Mouse (Mus musculus) cerebellum, postnatal 25 days (tissue): ENCODE results near the gene Prss50.

Experiments used
- DNase-seq, 2 experiments: peaks; one replicate each; pipeline ENCODE4 v3.0.0; 2021; ENCODE audit warnings: mixed read lengths in 2 of 2

The Prss50 gene

DNA sequence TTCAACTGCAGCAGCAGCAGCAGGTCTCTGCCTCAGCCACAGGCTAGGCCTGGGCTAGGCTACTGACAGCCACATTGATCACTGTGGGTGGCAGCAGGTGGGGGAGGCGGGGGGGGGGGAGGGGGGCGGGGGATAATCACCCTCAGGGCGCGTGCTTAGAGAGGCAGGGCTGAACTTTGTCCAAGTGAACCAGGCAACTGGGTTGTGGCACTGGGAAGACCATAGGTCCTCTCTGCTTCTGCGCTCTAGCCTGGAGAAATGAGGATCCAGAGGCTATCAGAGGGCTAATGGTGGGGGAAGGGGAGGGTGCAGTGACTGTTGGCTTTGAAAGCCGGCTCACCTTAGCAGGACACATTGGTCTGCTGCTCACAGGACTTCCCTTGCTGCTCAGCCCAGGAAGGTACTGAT, 17.5 kb downstream of the Prss50 start:
- DNase-seq = no peak

DNA sequence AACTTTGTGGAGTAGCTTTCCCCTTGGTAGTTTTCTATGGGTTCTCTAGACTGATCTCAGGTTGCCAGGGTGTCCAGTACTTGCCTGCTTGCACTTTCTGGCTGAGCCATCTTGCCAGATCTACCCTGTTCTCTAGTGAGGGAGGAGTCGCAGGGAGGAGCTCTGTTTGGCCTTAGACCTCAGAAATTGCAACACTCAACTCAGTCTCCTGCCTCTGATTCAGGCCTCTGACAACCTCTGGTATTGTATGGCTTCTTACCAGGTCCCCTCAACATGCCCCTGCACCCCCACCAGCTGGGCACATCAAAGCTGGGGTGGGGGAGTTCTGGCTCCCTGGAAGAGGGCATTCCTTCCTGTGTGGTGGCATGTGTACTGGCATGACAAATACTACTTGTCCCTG, 19.6 kb downstream of the Prss50 start:
- no peak for DNase-seq

GRCm38 (mm10) chr9:110877888-110878287, 20.1 kb downstream of the Prss50 start:
- peak in 1 of 2 experiments; percentile 38 for DNase-seq

DNA sequence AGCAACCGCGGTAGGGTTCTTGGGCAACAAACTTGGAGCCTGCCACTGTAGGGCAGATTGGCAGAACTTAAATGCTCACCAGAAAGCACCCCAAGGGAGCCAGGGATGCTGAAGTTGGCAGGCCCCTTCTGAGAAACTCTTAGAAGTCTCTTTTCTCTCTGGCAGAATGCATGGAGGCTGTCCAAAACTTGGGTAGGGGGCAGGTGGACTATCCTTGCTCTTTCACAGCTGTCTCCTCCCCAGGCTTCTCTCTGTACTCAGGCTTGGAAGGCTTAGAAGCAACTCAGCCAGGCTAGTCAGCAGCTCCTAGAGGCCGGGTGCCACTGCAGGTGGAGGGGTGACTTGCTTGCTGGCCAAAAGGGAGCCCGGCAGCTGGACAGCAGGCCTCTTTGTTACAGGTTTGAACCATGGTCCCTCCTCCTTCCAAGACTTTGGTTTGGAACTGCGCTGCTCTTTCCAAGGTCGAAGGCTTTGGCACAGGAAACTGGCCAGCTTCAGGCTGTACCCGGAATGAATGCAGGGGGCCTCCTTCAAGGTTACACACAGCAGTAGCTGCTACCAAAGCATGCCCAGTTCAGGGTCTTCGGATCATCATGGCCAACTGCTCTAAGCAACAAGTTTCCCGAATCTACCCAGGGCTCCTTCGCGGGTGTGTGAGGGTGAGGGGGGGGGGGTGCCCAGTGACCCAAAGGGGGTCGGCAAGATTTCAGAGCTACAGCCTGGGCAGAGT, 21.6 kb downstream of the Prss50 start, which contains the start of gene Als2cl:
Gene Als2cl (plus strand): TSS at position 680 of the 730 bp plus-strand sequence.
- no peak for DNase-seq

DNA sequence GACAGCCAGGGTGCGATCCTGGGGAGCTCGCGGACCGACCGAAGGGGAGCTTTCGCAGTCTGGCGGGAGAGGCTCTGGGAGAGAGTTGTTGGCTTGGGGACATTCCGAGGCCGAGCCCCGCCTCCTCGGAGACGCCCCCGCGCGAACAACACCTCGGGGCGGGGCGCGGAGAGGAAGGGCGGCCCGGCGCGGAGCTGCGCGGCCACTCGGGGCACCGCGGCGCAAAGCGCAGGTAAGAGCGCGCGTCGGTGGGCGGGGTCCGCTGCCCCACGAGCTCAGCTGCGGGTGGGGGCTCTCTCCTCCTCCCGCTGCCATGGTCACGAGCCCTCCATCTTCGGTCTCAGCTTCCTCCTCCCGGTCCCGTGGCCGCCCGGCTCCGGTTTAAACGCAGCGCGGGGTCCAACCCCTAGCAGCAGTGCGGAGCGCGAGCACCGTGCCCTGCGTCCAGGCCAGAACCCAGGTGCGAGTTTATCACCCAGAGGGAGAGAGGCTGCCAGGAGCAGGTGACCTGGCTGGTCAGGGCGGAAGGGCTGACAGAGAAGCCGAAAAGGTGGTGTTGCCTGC, 22.3 kb downstream of the Prss50 start, which contains the start of gene Tmie:
Gene Tmie (minus strand): TSS at position 116 of the 564 bp plus-strand sequence.
- DNase-seq = peak; percentile 25 to 50

DNA sequence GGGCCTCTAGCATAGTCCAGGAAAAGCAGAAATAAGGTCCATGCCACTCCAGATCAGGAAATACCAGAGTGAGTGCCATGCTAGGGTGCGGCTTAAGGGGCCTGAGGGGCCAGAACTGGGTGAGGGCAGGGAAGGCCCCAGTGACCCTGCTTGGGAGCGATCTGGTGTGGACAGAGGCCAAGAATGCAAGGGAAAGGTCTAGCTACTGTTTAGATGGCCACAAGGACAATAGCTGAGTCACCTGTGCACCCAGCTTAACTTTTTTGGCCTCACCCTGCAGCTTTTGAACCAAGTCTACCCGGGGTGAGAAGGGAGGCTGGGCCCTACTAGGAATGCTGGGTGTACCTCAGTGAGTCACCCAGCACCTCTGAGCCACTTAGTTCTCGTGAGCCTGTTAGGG, 23.0 kb downstream of the Prss50 start:
- DNase-seq = no peak

- DNase-seq = no peak
Observed at GRCm38 (mm10) chr9:110881953-110882352, 24.2 kb downstream of the Prss50 start.

DNA sequence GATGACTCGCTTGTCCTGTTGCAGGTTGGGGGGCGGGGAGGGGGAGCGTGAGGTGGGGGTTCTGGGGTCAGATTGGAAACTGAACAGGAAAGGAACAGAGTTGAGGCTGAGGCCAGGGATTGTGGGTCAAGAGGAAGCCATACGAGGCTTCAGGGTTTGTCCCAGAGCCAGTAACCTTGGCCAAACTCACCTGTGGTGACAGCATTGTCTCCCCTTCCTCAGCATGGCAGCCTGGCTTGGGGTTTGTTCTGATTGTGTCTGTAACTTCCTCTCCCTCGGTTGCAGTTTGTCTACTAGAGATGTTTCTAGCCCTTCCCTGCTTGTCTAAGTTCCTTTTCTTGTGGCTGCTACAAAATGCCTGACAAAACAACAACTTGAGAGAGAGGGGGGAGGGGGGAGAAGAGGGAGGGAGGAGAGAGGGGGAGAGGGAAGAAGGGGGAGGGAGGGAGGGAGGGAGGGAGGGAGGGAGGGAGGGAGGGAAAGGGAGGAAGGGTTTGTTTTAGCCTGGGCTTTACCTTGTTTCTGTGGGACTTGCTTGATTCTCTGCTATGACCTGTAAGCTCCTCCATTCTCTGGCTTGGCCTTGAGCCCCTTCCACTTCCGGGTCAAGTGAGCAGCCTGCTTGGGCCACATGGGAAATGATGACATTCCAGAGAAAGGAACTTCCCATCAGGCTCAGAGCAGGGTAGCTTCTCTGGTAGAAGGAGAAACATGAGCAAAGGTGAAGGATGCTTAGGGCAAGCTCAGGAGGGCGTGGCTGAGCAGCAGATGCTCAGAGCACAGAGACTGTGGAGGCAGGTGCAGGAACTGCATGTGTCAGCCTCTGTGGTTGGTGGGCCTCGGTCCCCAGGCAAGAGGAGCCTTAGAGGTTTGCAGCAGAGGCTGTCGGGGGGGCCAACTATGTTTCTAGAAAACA, 29.9 kb downstream of the Prss50 start:
- DNase-seq = no peak

GRCm38 (mm10) chr9:110888935-110889334, 31.2 kb downstream of the Prss50 start:
- no peak for DNase-seq

DNA sequence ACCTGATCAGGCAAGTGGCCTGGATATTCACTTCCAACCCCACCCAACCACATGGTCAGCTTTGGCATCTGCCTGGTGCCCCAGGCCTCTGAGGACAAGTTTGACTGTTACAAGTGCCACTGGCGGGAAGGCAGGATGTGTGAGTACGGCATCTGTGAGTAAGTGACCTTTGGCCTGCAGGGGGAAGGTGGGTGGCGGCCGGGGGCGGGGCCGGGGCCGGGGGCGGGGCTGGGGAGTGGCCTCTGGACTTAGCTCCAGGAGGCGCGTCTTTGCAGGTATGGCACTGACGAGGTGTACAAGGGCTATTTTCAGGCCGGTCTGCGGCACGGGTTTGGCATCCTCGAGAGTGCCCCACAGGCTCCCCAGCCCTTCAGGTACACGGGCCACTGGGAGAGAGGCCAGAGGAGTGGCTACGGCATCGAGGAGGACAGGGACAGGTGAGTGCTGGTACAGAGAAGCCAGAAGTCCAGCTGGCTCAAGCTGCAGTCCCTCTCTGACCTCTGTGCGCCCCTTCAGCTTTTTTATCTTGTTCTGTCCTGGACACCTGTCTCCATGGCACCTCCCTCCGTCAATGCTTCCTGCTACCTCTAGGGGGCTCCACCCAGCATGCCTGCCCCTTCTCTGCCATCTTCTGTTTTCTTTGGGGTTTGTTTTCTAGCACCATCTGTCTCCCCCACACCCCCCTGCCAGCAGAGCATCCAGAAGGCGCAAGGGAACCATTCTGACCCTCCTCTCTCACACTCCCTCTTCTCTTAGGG, 32.4 kb downstream of the Prss50 start:
- no peak for DNase-seq

DNA sequence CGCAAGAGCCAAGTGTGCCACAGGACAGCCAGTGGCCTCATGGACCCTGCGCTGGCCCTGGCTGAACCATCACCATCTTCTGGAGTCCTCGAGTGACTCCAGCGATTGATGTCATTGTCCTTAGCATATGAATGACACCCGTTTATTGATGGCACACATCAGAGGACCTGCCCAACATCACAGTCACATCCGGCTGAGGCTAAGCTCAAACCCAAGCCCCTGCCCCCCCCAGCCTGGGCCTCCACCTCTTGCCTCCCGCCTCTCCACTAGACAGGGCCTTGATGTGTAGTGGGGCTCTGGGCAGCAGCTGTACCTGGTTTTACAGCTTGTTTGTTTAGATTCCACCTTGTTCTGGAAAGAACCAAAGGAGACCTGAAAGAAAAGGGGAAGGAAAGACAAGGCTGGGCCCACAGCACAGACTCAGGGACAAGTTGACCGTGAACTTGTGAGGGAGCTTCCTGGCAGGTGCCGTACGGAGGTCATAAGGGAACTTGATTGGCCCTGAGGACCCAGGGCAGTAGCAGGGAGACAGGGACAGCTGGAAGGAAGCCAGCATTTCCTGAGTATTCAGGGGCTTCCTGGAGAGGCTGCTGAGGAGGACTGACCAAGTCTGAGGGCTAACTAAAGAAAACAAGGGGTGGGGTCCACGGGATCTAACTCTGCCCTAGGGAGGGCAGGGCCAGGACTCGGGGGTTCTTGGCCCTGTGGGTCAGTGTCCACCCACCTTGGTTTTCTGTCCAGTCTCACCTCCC, 33.5 kb downstream of the Prss50 start:
- DNase-seq = no peak

DNA sequence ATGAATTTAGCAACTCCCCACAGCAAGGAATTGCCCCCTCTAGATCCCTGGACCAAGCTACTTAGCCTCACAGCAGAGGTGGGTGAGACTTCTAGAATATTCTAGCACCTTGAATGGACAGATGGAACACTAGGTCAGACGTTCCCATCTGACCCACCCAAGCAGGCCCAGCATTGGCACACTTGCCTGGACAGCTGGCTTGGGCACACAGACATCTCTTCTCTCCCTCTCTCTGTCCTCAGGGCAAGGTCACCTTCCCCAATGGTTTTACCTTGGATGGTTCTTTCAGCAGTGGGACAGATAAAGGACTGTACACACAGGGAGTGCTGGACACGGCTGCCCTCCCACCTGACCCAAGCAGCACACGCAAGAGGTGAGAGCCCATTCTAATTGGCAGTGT, 34.8 kb downstream of the Prss50 start:
- no peak for DNase-seq

DNA sequence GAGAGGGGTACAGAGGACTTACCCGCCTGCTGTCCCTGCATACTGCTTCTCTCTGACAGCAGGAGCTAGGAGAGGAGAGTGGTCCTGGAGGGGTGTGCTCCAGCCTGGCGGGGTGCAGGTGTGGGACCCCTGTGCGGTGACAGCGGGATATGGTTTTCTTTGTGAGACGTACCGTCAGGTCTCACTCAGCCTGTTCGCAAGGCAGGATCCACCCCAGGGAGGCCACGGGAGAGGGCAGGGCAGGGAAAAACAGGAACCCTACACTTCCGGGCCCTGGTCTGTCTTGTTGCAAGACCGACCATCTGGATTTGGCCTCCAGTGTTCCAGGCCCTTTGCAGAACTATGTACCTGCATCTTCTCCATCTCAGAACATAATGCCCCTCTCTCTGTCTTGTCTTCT, 35.7 kb downstream of the Prss50 start:
- no peak for DNase-seq

DNA sequence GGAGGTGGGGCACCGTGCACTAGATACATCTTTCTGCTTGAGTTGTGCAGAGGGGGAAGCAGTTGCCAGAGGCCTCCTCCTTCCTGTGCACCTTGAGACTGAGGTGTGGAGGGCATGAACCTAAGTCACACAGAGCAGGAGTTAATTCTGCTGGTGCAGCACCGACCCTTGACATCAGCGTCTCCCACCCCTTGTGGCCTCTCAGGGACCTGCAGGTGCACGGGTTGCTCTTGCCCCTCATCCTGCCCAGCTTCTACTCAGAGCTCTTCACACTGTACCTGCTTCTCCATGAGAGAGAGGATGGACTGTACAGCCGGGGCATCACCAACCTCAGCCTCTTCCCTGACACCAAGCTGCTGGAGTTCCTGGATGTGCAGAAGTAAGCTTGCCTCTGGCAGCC, 37.7 kb downstream of the Prss50 start:
- no peak for DNase-seq

DNA sequence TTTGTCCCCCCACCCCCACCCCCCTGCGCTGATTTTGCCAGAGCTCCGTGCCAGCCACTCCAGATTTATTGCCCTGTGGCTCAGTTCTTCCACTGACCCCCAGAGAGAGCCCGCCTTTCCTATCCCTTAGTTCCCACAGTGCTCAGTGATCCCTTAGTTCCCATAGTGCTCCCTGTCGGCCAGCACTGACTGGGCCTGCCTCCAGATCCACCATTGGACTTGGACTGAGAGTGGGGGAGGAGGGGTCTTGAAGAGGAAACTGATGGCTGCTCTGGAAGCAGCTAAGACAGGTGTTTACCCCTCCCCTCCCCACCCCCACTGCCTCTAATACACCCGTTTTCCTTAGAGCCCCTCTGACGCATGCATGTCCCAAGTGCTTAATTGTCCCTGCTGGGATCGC, 38.2 kb downstream of the Prss50 start:
- no peak for DNase-seq

DNA sequence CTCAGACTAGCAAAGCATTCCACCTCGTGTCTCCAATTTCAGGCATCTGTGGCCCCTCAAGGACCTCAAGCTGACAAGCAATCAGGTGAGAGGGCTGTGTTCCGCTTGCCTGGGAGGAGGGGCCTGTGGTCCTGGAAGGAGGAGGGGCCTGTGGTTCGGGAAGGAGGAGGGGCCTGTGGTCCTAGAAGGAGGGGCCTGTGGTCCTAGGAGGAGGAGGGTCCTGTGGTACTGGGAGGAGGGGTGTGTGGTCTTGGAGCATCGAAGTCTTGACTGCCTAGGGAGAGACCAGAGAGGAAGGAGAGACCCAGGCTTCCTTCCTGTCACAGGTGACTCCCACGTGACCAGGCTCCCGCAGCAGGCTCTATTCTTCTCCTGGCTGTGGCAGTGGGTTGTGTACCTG, 38.8 kb downstream of the Prss50 start:
- DNase-seq = no peak

DNA sequence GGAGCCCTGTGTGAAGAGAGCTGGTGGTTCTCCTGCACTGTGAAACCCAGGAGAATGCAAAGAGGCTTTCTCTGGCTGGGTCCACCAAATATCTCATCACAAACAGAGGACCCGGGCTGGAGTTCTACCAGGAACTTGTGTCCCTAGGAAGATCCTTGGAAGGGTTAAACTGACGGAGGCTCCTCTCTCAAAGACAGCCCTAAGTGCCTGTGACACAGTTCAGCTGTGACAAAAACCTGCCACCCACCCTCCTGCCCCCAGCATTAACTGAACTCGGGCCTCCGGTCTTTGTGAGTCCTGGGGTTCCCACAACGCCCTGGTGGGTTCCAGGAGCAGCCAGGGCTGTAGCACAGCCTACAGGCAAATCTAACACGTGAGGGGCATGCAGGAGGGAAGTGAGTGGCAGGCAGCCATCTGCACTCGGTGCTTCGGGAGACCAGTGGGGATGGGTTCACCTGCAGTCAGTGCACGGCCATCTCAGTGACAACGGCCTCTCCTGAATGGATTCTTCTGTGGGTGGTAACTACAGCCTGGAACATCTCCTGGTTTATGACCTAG, 41.8 kb downstream of the Prss50 start:
- DNase-seq = no peak

DNA sequence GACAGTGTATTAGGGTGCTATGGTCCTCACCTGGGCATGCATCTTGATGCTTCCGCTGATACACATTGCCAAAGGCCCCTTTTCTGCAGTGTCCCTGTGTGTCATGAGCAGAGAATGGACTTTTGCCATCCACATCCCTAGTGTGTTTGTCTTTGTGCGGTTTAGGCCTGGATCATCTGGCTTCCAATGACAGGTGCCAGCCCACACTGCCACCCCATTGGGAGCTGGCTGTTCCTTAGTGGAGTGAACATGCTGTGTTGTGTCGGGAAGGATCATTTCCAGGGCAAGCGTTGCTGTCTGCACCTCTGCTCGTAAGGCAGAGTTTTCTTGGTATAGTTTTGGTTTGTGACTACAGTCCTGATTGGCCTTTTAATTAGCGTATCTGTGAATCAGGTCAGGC, 43.4 kb downstream of the Prss50 start:
- DNase-seq = no peak

GRCm38 (mm10) chr9:110902271-110902670, 44.5 kb downstream of the Prss50 start:
- DNase-seq = no peak

GRCm38 (mm10) chr9:110907201-110907837, 49.6 kb downstream of the Prss50 start:
- DNase-seq = no peak
